Mouse (Mus musculus) heart, postnatal 4 days (tissue): ENCODE results near the gene Pik3r3. TPM values are rescaled to one million over a fixed set of nuclear protein-coding genes. Genes with fewer than 3 reads are reported as not detected.

Source experiments
- DNase-seq: peaks from one replicate; pipeline ENCODE4 v3.0.0; 2021
- total RNA-seq, 2 experiments: library from RNA; stranded (reverse); gene quantifications; 2 replicates each; pipeline ENCODE4 v1.2.3; 2021

The Pik3r3 gene
- total RNA-seq, 2 experiments from 2014 or later = 21.0 to 24.6 TPM

- DNase-seq = peak; percentile 14
These were observed 1.3 kb upstream of the Pik3r3 start for GRCm38 (mm10) chr4:116220071-116220650.

- DNase-seq = no peak
These were observed 658 bp upstream of the Pik3r3 start for GRCm38 (mm10) chr4:116220780-116221139.

- DNase-seq = peak; percentile 10
These were observed 801 bp downstream of the Pik3r3 start for GRCm38 (mm10) chr4:116221996-116222842.

- no peak for DNase-seq
These were observed 1.4 kb downstream of the Pik3r3 start for GRCm38 (mm10) chr4:116222843-116223119.

- DNase-seq = no peak
These were observed 22.0 kb downstream of the Pik3r3 start for GRCm38 (mm10) chr4:116243377-116243776.

- no peak for DNase-seq
These were observed 22.8 kb downstream of the Pik3r3 start for GRCm38 (mm10) chr4:116244240-116244639.

GRCm38 (mm10) chr4:116245926-116246325, 24.5 kb downstream of the Pik3r3 start:
- DNase-seq = peak; percentile 48

- DNase-seq = no peak
These were observed 28.6 kb downstream of the Pik3r3 start for GRCm38 (mm10) chr4:116249986-116250385.

- no peak for DNase-seq
These were observed 46.8 kb downstream of the Pik3r3 start for GRCm38 (mm10) chr4:116268220-116268619.

GRCm38 (mm10) chr4:116282211-116282610, 60.8 kb downstream of the Pik3r3 start:
- DNase-seq = peak; percentile 31

- no peak for DNase-seq
These were observed 70.1 kb downstream of the Pik3r3 start for GRCm38 (mm10) chr4:116291561-116291960.

- no peak for DNase-seq
These were observed 71.9 kb downstream of the Pik3r3 start for GRCm38 (mm10) chr4:116293296-116293695.

- peak; percentile 38 for DNase-seq
These were observed 79.5 kb downstream of the Pik3r3 start for GRCm38 (mm10) chr4:116300878-116301355.

- DNase-seq = no peak
These were observed 83.1 kb downstream of the Pik3r3 start for GRCm38 (mm10) chr4:116304551-116304950.

GRCm38 (mm10) chr4:116317575-116317974, 96.2 kb downstream of the Pik3r3 start:
- no peak for DNase-seq

- DNase-seq = peak; percentile 49
These were observed 100.7 kb downstream of the Pik3r3 start for GRCm38 (mm10) chr4:116322127-116322526.

GRCm38 (mm10) chr4:116329256-116329655, 107.8 kb downstream of the Pik3r3 start:
- no peak for DNase-seq

GRCm38 (mm10) chr4:116336294-116336693, 114.9 kb downstream of the Pik3r3 start:
- no peak for DNase-seq

- peak; percentile 74 for DNase-seq
These were observed 120.7 kb downstream of the Pik3r3 start for GRCm38 (mm10) chr4:116342119-116342518.

- peak; percentile 14 for DNase-seq
These were observed 131.1 kb downstream of the Pik3r3 start for GRCm38 (mm10) chr4:116352496-116352895.
